Mouse (Mus musculus): ENCODE data around the gene Klc4. TPM values are rescaled to one million over a fixed set of nuclear protein-coding genes. Genes with fewer than 3 reads are reported as not detected.

Klc4 gene
- total and polyA plus RNA-seq, 3 experiments = 5.4 to 9.5 TPM; not detected in 1

DNA sequence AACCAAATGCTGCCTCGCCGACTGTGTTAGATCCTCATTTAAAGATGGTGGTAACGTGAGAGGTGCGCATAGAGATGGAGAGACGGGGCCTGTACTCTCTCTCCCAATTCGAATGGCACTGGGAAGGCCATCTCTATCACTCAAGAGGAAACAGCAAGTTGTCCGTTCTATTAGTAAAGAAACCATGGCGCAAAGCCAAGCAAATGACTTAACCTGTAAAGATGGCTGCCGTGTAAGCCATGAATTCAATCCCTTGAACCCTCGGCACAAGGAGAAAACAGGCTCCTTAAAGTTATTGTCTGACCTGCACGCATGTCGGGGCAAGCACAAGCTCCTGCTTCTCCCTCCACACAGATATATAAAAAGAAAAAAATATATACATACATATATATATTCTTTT is 28.0 kb downstream of the Klc4 start:
- no peak overlapping the region for H3K27ac ChIP-seq (ENCODE audit: control insufficient read depth, low read depth, low read length)
- 0 out of 4 replicates have a peak, but pooled peaks cover 0 to 3% of the 10 kb centered on the region in 2 experiments for H3K4me1 ChIP-seq (ENCODE audit: control insufficient read depth in 1 of 2, insufficient read depth in 2 of 2, low read length in 2 of 2)
- no peak overlapping the region for H3K9ac ChIP-seq (ENCODE audit: control insufficient read depth, low read depth, low read length, poor library complexity, severe bottlenecking)
- H3K79me2 ChIP-seq (ENCODE audit: control insufficient read depth, insufficient read depth, low read length, poor library complexity) = no peaks in the 10 kb centered on the region
- no peaks in the 10 kb centered on the region for H3K9me3 ChIP-seq (replicated peaks; ENCODE audit: insufficient read depth, low read length)
- no peak overlapping the region for H3K4me3 ChIP-seq (ENCODE audit: control insufficient read depth in 1 of 2, insufficient read depth in 1 of 2, low read depth in 2 of 2, low read length in 2 of 2)
- TF ChIP-seq RCOR1 (IDR thresholded peaks at IDR 0.05; ENCODE audit: low read depth, low read length) (no peak), CHD2 (IDR thresholded peaks at IDR 0.05; ENCODE audit: low read length) (no peak), ZKSCAN1 (IDR thresholded peaks at IDR 0.05; ENCODE audit: low read depth, low read length) (no peak), NELFE (IDR thresholded peaks at IDR 0.05; ENCODE audit: low read depth, low read length) (no peak), MAZ (IDR thresholded peaks at IDR 0.05; ENCODE audit: low read depth, low read length) (no peak), USF1 (IDR thresholded peaks at IDR 0.05; ENCODE audit: low read depth, low read length) (no peak), ELF1 (IDR thresholded peaks at IDR 0.05; ENCODE audit: low read depth, low read length) (no peak), MAFK (IDR thresholded peaks at IDR 0.05; ENCODE audit: borderline replicate concordance, low read depth, low read length) (no peak), NRF1 (IDR thresholded peaks at IDR 0.05; ENCODE audit: insufficient read depth, low read depth, low read length, poor library complexity, severe bottlenecking) (no peak)
- no peaks in the 10 kb centered on the region for H3K36me3 ChIP-seq (ENCODE audit: control insufficient read depth in 1 of 2, insufficient read depth in 2 of 2, low read length in 2 of 2)
- no peak for DNase-seq (ENCODE audit: low read depth, low spot score)
- peaks cover 18 to 28% of the 10 kb centered on the region in 2 experiments for H3K27me3 ChIP-seq (ENCODE audit: control insufficient read depth in 1 of 2, insufficient read depth in 2 of 2, low read length in 2 of 2)

DNA sequence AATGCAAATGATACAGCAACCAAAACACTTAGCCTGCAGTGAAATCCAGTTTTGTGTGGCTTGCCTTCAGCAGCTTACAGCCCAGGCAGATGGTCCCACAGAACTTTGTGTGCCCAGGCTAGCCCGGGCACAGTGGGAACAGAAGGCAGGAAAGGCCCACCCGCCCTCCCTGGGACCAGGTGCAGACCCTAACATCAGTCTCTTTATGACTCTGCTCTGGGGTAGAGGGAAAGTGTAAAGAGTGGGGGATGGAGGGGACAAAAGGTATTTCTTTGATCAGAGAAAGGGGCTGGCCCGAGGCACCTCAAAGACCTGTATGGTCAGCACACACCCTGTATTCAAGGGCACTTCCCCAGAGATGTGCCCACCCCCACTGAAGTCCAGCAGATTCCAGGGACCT is 32.6 kb downstream of the Klc4 start:
- H3K9ac ChIP-seq (ENCODE audit: control insufficient read depth, low read depth, low read length, poor library complexity, severe bottlenecking) = no peak overlapping the region
- DNase-seq (ENCODE audit: low read depth, low spot score) = no peak

More for the DNA sequence above, 32.6 kb downstream of the Klc4 start:
- no peak overlapping the region for H3K27ac ChIP-seq (ENCODE audit: control insufficient read depth, low read depth, low read length)
- no peak overlapping the region for H3K4me3 ChIP-seq (ENCODE audit: control insufficient read depth in 1 of 2, insufficient read depth in 1 of 2, low read depth in 2 of 2, low read length in 2 of 2)
- H3K9me3 ChIP-seq (replicated peaks; ENCODE audit: insufficient read depth, low read length) = no peaks in the 10 kb centered on the region
- no peaks in the 10 kb centered on the region for H3K79me2 ChIP-seq (ENCODE audit: control insufficient read depth, insufficient read depth, low read length, poor library complexity)
- peaks cover 12 to 18% of the 10 kb centered on the region in 2 experiments for H3K27me3 ChIP-seq (ENCODE audit: control insufficient read depth in 1 of 2, insufficient read depth in 2 of 2, low read length in 2 of 2)
- TF ChIP-seq RAD21 (IDR thresholded peaks at IDR 0.05; ENCODE audit: low read depth, low read length) = no peak
- TF ChIP-seq ZC3H11A (IDR thresholded peaks at IDR 0.05; ENCODE audit: low read depth, low read length) = no peak
- no peak for TF ChIP-seq SIN3A (IDR thresholded peaks at IDR 0.05; ENCODE audit: low read length)
- no peak for TF ChIP-seq ZKSCAN1 (IDR thresholded peaks at IDR 0.05; ENCODE audit: low read depth, low read length)
- no peak for TF ChIP-seq MAZ (IDR thresholded peaks at IDR 0.05; ENCODE audit: low read depth, low read length)
- TF ChIP-seq GATA1 (IDR thresholded peaks at IDR 0.05; ENCODE audit: low read depth, low read length) = no peak
- no peak for TF ChIP-seq ZMIZ1 (IDR thresholded peaks at IDR 0.05; ENCODE audit: low read depth, low read length)
- no peak for TF ChIP-seq USF2 (IDR thresholded peaks at IDR 0.05; ENCODE audit: borderline replicate concordance in 1 of 2, insufficient read depth in 1 of 2, low read depth in 1 of 2, low read length in 2 of 2)
- no peak for TF ChIP-seq ZNF384 (IDR thresholded peaks at IDR 0.05; ENCODE audit: low read depth, low read length)
- TF ChIP-seq CHD2 (IDR thresholded peaks at IDR 0.05; ENCODE audit: low read length) = no peak
- TF ChIP-seq POLR2AphosphoS5 (IDR thresholded peaks at IDR 0.05; ENCODE audit: borderline replicate concordance, low read depth, low read length) = no peak
- TF ChIP-seq KAT2A (conservative IDR thresholded peaks at IDR 0.05; ENCODE audit: low read depth, low read length) = no peak
- no peak for TF ChIP-seq MYB (IDR thresholded peaks at IDR 0.05; ENCODE audit: low read depth, low read length)
- TF ChIP-seq E2F4 (IDR thresholded peaks at IDR 0.05; ENCODE audit: borderline replicate concordance, low read depth, low read length) = no peak
- TF ChIP-seq NRF1 (IDR thresholded peaks at IDR 0.05; ENCODE audit: insufficient read depth, low read depth, low read length, poor library complexity, severe bottlenecking) = no peak
- TF ChIP-seq SMC3 (IDR thresholded peaks at IDR 0.05; ENCODE audit: low read depth, low read length) = no peak
- no peak for TF ChIP-seq EP300 (IDR thresholded peaks at IDR 0.05; ENCODE audit: low read depth in 1 of 2, low read length in 2 of 2)
- TF ChIP-seq MXI1 (IDR thresholded peaks at IDR 0.05; ENCODE audit: low read depth, low read length) = no peak
- no peaks in the 10 kb centered on the region for H3K4me1 ChIP-seq (ENCODE audit: control insufficient read depth in 1 of 2, insufficient read depth in 2 of 2, low read length in 2 of 2)
- no peaks in the 10 kb centered on the region for H3K36me3 ChIP-seq (ENCODE audit: control insufficient read depth in 1 of 2, insufficient read depth in 2 of 2, low read length in 2 of 2)
